Mouse (Mus musculus) neural tube, embryonic 14.5 days (tissue): Measurements from ENCODE around the gene Plk5. TPM values are rescaled to one million over a fixed set of nuclear protein-coding genes. Genes with fewer than 3 reads are reported as not detected.

Experiments
- ATAC-seq: fragments of 200-750 bp; cut with Nextera tagmentation; 2 replicates; pipeline ENCODE4 v1.8.0; 2017; ENCODE audit warnings: low read depth, mild to moderate bottlenecking, moderate TSS enrichment, moderate library complexity
- H3K27ac ChIP-seq: fragments of 300-500 bp; sonication (generic); 2 replicates; pipeline ENCODE4 v1.5.1; 2014; ENCODE audit warnings: low read depth, mild to moderate bottlenecking, control low read depth, low read length, moderate library complexity, mixed read lengths
- H3K27me3 ChIP-seq: fragments of 300-500 bp; sonication (generic); 2 replicates; pipeline ENCODE4 v1.6.1; 2014; ENCODE audit warnings: low read length; ENCODE audit not compliant: control insufficient read depth, insufficient read depth
- H3K36me3 ChIP-seq: fragments of 300-500 bp; sonication (generic); 2 replicates; pipeline ENCODE4 v1.6.1; 2014; ENCODE audit warnings: low read length, mixed read lengths; ENCODE audit not compliant: control insufficient read depth, insufficient read depth
- H3K4me1 ChIP-seq: fragments of 300-500 bp; sonication (generic); 2 replicates; pipeline ENCODE4 v1.6.1; 2014; ENCODE audit warnings: low read length; ENCODE audit not compliant: control insufficient read depth, insufficient read depth
- H3K4me2 ChIP-seq: fragments of 300-500 bp; sonication (generic); 2 replicates; pipeline ENCODE4 v1.6.1; 2014; ENCODE audit warnings: mild to moderate bottlenecking, low read depth, low read length, control low read depth
- H3K4me3 ChIP-seq: fragments of 300-500 bp; sonication (generic); 2 replicates; pipeline ENCODE4 v1.5.1; 2014; ENCODE audit warnings: low read depth, low read length, control low read depth, mixed read lengths
- H3K9ac ChIP-seq: fragments of 300-500 bp; sonication (generic); replicated peaks from 2 replicates; pipeline ENCODE4 v1.6.1; 2014; ENCODE audit warnings: low read depth, mild to moderate bottlenecking, control low read depth, low read length, mixed read lengths
- H3K9me3 ChIP-seq: fragments of 300-500 bp; sonication (generic); 2 replicates; pipeline ENCODE4 v1.6.1; 2016; ENCODE audit warnings: low read length; ENCODE audit not compliant: control insufficient read depth
- WGBS: fragments of 180-500 bp; shearing (Covaris S2); extraction: QIAGEN DNeasy Blood & Tissue Kit; methylation state at CpG from one replicate; pipeline ENCODE4 v1.1.7; 2014; 5-methylcytosine and 5-hydroxymethylcytosine counted together
- microRNA-seq: library from miRNA; unstranded; fragments of <30 nt; microRNA quantifications from one replicate; pipeline ENCODE4, GENCODE M21; 2016
- polyA plus RNA-seq: library from polyadenylated mRNA; unstranded; fragments of >200 nt; fragmentation: Nextera tagmentation; extraction: Ambion mirVana; gene quantifications from 2 replicates; pipeline ENCODE4 v1.2.1, GENCODE M21; 2014

Gene Plk5
- polyA plus RNA-seq, 1 experiment from 2014 or later, result 3.4 TPM

DNA sequence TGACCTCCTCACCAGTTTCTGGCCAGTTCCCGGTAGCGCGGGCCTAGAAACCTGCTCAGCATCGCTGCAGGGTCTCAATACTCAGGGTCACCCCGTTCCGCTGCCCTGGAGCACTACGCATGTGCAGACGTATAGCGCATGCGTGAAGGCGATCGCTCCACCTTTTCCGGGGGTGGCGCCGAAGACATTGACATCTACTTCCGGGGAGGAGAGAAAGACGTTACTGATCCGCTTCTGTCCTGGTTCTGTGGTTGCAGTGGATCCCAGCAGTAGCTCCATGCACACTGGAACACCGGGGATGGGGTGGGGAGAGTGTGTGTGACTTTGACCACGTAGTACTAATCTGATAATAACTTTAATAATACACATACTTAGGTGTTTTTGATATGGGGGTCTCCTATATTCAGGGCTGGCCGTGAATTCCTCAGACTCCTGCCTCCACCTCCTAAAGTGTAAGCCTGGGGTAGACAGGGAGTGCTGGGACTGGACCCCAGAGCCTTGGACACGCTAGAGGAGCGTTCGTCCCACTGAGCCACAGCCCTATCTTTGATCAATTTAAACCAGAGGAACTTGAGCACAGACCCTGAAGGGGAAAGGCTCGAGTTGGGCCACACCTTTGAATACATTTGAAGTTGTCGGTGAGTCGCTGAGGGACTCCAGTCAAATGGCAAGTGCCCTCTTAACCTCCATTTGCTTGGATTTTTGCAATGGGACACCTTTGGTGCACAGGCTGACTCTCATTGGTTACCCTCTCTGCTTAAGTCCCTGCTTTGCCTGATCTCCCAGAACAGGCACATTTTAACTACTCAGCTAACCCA lies 50.6 kb downstream of the Plk5 start, which contains the start of gene Uqcr11:
Gene Uqcr11, minus strand, starts transcription at position 147 of the 818 bp plus-strand sequence.
- Histone ChIP-seq H3K9ac (peak within 1 kb of the TSS; percentile 82), H3K4me3 (peak within 1 kb of the TSS; percentile 77), H3K36me3 (peaks cover 40% of the 10 kb centered on the region), H3K27me3 (no peaks in the 10 kb centered on the region; the same call in 1 of the 2 replicates), H3K9me3 (no peaks in the 10 kb centered on the region), H3K4me1 (peaks cover 16% of the 10 kb centered on the region), H3K27ac (peak within 1 kb of the TSS; percentile 80), H3K4me2 (peak within 1 kb of the TSS; percentile 55)
- 2% methylated on average over 27 of the region's 27 CpGs for WGBS
- ATAC-seq, result peak; percentile 79

GRCm38 (mm10) chr10:80407924-80408323 lies 51.7 kb downstream of the Plk5 start:
- H3K36me3 ChIP-seq, result peaks cover 41% of the 10 kb centered on the region
- H3K9me3 ChIP-seq, result no peaks in the 10 kb centered on the region
- H3K4me1 ChIP-seq, result peaks cover 16% of the 10 kb centered on the region
- 52% methylated on average over 4 of the region's 4 CpGs for WGBS
- H3K27me3 ChIP-seq, result no peaks in the 10 kb centered on the region; the same call in 1 of the 2 replicates
- no peak overlapping the region for H3K4me3 ChIP-seq
- H3K9ac ChIP-seq, result no peak overlapping the region; the same call in 1 of the 2 replicates
- H3K27ac ChIP-seq, result no peak overlapping the region
- no peak overlapping the region for H3K4me2 ChIP-seq
- ATAC-seq, result no peak

DNA sequence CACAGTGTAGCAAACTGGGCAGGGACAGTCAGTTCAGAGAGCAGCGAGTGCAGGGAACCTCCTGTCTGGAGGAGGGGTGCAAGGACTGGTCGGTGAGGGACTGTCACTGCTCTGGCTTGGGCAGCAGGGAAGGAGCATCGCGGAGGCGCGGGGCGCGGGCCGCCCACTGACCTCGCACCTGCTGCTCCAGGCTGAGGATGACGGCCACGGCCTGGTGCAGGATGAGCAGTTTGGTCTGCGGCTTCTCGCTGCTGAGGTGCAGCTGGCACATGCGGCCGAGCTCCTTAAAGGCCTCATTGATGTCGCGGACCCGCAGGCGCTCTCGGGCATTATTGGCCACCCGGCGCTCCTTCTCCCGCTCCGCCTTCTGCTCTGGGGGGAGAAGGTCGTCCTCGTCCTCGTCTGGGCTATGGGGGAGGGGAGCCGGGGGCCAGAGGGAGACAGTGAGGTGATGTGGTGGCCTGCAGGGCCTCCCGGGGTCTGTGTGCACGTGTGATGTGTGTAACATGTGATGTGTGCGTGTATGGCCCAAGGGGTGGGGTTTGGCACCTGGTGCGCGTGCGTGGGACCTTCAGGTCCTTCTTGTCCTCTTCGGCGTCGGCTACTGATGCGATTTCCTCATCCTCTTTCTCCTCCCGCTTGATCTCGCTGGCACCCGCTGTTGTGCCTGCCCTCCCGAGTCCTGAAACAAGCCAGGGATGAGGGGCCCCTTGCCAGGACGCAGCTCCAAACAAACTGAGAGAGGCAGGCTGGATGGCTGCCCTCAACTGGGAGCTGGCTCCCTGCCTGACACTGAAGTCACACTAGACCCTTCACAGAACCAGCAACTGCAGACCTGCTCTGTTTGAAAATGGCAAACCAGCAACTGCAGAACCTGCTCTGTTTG lies 56.6 kb downstream of the Plk5 start:
- Histone ChIP-seq H3K4me2 (no peak overlapping the region), H3K4me3 (no peak overlapping the region), H3K36me3 (peaks cover 74% of the 10 kb centered on the region), H3K27ac (no peak overlapping the region), H3K9me3 (no peaks in the 10 kb centered on the region), H3K27me3 (no peaks in the 10 kb centered on the region), H3K4me1 (no peaks in the 10 kb centered on the region), H3K9ac (no peak overlapping the region)
- ATAC-seq, result no peak
- 83% methylated on average over 44 of the region's 44 CpGs for WGBS

Small RNA genes lying within 50 kb of the gene (microRNA-seq; reads per million reads assigned to microRNA genes)
- not detected for gene Gm22721

Other genes with a start within 250 kb of the Plk5 start
- 21.3 and 26.0 TPM in 2 replicates for gene Stk11, start 240.7 kb upstream of the Plk5 start, polyA plus RNA-seq
- gene Atp5d, start 217.8 kb upstream of the Plk5 start, polyA plus RNA-seq, result 472 and 519 TPM in 2 replicates
- 82.2 and 101 TPM in 2 replicates for gene Cbarp, start 215.6 kb upstream of the Plk5 start, polyA plus RNA-seq
- 38.8 and 39.8 TPM in 2 replicates for gene Midn, start 208.2 kb upstream of the Plk5 start, polyA plus RNA-seq
- gene Cirbp, start 190.5 kb upstream of the Plk5 start, polyA plus RNA-seq, result 249 and 286 TPM in 2 replicates
- 6.4 and 7.8 TPM in 2 replicates for gene 1600002K03Rik, start 183.5 kb upstream of the Plk5 start, polyA plus RNA-seq
- 24.0 and 25.9 TPM in 2 replicates for gene Efna2, start 177.0 kb upstream of the Plk5 start, polyA plus RNA-seq
- 35.0 and 37.4 TPM in 2 replicates for gene Mum1, start 130.0 kb upstream of the Plk5 start, polyA plus RNA-seq
- 309 and 366 TPM in 2 replicates for gene Ndufs7, start 107.3 kb upstream of the Plk5 start, polyA plus RNA-seq
- gene Gamt, start 95.4 kb upstream of the Plk5 start, polyA plus RNA-seq, result 18.6 and 25.8 TPM in 2 replicates
- gene Dazap1, start 95.0 kb upstream of the Plk5 start, polyA plus RNA-seq, result 37.5 and 39.8 TPM in 2 replicates
- 537 and 599 TPM in 2 replicates for gene Rps15, start 64.0 kb upstream of the Plk5 start, polyA plus RNA-seq
- 169 and 231 TPM in 2 replicates for gene Apc2, start 60.5 kb upstream of the Plk5 start, polyA plus RNA-seq
- 21.3 and 23.8 TPM in 2 replicates for gene 2310011J03Rik, start 35.9 kb upstream of the Plk5 start, polyA plus RNA-seq
- 4.9 and 5.1 TPM in 2 replicates for gene Pcsk4, start 27.0 kb upstream of the Plk5 start, polyA plus RNA-seq
- 3.9 and 5.4 TPM in 2 replicates for gene Reep6, start 26.5 kb upstream of the Plk5 start, polyA plus RNA-seq
- 0.09 and 2.5 TPM in 2 replicates for gene Adamtsl5, start 8.0 kb upstream of the Plk5 start, polyA plus RNA-seq
- gene Mex3d, start 31.2 kb downstream of the Plk5 start, polyA plus RNA-seq, result 11.5 and 12.2 TPM in 2 replicates
- 162 and 166 TPM in 2 replicates for gene Mbd3, start 43.1 kb downstream of the Plk5 start, polyA plus RNA-seq
- 674 and 791 TPM in 2 replicates for gene Uqcr11, start 50.4 kb downstream of the Plk5 start, polyA plus RNA-seq
- 30.4 and 42.1 TPM in 2 replicates for gene Tcf3, start 77.2 kb downstream of the Plk5 start, polyA plus RNA-seq
- 1.4 and 1.5 TPM in 2 replicates for gene Onecut3, start 138.4 kb downstream of the Plk5 start, polyA plus RNA-seq
- gene Atp8b3, start 182.7 kb downstream of the Plk5 start, polyA plus RNA-seq, result 0.79 and 1.5 TPM in 2 replicates
- gene Rexo1, start 205.1 kb downstream of the Plk5 start, polyA plus RNA-seq, result 30.6 and 30.7 TPM in 2 replicates
- 3.5 and 4.8 TPM in 2 replicates for gene Klf16, start 220.9 kb downstream of the Plk5 start, polyA plus RNA-seq
- 144 and 155 TPM in 2 replicates for gene Abhd17a, start 233.9 kb downstream of the Plk5 start, polyA plus RNA-seq
- 71.6 and 72.4 TPM in 2 replicates for gene Scamp4, start 246.4 kb downstream of the Plk5 start, polyA plus RNA-seq
- gene Adat3, start 246.4 kb downstream of the Plk5 start, polyA plus RNA-seq, result 5.5 and 6.7 TPM in 2 replicates
- gene Gm49322, start 249.6 kb downstream of the Plk5 start, polyA plus RNA-seq, result 0.96 and 0.98 TPM in 2 replicates